Mouse (Mus musculus): Measurements from ENCODE around the gene Amer2.

Amer2 gene

DNA sequence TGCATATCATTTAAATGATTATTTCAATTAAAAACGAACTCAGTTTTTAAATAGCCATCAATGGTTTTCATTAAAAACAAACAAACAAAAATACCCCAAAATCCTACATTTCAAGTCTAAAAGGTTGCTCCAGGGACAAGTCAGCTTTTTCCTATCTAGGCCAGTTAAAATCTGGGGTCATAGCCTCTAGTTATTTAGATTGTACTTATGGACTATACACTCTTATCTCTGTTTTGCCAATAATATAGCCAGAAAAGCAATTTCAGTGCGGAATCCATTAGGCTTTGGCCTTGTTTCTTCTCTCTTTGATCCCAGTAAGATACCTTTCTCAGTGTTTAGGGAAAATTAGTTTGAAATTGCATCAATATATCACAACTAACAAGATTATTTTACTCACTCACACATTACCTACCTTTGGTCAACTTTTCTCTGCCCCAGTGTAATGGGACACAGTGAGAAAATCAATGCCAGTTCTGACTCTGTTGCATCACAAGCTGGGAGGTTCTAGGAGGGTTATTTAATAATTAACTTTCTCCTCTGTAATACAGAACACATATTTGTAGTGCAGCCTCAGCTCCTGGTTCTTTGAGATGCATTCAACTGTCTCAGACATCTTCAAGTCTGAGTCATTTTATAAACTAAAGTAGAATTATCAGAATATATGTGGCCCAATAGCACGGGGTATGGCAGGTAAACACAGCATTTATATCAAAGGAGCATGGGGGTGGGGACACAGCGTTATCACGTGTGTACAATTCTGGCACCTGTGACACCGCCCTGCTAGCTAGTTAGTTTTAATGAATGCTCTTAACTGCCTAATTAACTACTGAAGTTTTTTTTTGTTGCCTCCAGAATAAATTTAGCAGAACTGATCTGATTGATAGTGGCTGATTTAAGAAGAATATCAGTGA lies 13.8 kb downstream of the Amer2 start:
- DNase-seq (ENCODE audit: low spot score in 2 of 2), result no peak

DNA sequence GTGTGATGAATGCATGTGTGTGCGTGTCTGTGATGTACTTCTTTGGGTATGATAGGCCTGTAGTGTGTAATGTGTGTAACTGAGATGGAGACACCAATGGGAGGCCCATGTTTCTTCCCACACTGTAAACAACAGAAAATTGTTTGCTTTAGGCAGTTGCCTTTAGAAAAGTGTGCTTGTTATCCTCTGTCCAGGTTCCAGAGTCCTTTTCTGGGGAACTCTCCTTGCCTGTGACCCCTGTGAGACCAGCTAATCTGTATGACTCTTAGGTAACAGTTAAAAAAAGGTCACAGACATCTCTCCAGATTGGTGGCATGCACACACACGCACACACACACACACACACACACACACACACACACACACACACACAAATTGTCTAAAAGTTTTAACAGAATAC lies 15.3 kb downstream of the Amer2 start:
- DNase-seq (ENCODE audit: low spot score in 2 of 2), result no peak

DNA sequence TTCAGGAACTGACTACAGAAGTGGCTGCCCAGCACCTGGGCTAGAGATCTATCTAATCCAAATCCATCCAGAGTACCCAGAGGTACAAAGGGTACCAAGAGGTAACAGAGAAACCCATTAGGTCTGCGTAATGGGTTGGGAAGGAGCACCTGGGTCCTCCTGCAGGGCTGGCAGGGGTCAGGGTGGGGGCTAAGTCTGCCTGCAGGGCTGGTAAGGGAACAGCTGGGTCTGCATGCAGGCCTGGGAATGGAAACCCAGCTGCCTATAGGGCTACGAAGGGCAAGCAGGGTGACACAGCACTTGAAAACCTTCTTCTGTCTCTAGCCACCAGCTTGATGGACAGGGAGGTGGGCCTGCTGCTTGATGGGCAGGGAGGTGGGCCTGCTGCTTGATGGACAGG lies 19.1 kb downstream of the Amer2 start:
- DNase-seq (ENCODE audit: low spot score in 2 of 2), result no peak

DNA sequence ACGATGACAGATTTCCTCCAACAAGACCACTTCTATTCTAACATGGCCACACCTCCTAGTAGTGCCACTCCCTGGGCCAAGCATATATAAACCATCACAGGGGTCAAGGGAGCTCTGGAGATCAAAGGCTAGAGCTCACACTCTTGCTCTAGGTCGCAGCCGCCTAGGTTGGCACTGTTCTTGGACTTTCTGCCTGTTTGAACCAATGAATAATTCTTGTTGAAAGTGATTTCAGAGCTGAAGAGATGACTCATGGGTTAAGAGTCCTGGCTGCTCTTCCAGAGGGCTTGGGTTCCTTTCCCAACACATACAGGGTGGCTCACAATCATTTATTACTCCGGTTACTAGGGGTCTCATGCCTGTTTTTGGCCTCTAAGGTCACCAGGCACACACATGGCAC lies 24.3 kb downstream of the Amer2 start:
- DNase-seq (ENCODE audit: low spot score in 2 of 2), result no peak

DNA sequence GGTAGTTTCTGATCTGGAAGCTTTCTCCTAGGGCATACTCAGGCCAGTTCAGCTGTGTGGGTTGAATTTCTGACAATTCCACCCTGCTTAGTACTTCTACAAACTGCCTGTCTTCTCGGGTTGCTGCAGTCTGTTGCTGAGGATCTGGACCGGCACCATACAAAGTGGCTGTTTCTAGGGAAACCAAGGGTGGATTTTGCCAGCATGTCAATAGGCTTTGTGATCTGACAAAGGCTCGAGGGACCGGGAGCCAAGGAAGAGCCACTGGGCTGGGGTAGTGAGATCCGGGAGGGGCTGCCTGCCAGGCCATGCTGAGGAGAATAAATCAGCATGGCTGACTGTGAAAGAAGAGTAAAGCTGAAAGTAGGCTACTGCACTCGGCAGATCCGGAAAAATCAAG lies 25.8 kb downstream of the Amer2 start:
- peak in 1 of 2 experiments; percentile 26 for DNase-seq (ENCODE audit: low spot score in 2 of 2)

DNA sequence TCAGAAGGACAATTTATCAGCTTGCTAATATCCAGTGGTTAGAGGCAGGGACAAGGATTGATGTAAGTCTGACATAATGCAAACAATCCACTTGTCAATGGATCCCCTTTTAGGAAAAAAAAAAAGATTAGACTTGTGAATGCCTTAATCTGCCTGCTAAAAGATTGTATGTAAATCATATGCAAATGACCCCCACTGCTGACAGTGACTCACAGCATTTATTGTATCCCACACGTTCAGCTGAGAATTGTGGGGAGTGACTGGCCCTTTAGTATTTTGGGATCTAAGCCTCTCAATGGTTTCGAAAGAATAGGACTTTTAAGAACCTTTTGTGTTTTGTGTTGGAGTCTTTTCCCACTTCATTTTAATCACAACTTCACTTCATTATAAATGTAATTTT lies 30.2 kb downstream of the Amer2 start:
- DNase-seq (ENCODE audit: low spot score in 2 of 2), result no peak

DNA sequence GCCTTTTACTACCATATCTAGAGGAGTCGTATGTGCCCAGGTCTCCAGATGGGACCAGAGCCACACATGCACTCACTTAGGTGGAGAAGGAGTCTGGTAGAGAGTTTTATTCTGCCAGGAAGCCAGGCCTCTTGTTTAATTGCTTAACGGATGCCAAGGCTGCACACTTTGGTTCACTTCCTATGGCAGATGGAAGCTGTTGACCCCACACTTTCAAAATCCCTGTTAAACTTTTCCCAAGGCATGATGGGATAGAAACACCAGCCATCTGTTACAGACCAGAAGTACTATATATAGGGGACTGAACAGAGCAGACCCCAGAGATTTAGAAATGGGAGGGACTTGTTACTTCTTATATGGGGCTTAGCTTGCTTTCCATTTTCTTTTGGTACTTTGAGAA lies 32.8 kb downstream of the Amer2 start:
- DNase-seq (ENCODE audit: low spot score in 2 of 2), result no peak

DNA sequence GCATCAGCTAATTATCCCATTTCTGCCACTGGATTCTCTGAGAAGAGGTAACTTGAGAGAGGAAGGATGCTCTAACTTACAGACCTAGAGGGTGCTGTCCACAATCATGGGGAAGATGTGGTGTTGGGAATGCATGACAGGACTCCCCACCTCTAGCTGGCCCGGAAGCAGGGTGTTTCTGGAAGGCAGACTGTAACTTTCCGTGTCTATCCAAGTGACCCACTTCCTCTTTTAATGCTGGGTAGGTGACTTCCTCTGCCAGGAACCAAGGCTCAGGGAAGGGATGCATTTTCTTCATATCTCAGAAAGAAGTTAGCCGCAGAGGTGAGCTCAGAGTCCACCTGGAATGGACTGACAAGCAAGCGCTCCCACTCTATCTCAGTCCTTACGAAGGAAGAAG lies 33.5 kb downstream of the Amer2 start:
- no peak for DNase-seq (ENCODE audit: low spot score in 2 of 2)

DNA sequence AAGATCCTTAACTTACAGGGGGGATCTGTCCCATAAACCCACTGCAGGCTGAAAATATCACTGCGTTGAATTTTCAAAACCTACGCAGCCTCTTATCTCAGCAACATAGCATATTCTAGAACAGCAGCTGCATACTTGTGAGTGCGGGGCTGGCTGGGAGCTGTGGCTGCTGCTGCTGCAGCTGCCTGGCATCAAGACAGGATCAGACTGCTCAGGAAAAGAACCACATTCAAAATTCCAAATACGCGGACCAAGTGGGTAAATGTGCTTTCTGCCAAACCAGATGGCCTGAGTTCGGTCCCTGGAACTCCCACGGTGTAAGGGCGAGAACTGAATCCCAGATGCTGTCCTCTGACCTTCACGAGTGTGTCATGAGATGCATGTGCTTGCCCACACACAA lies 34.3 kb downstream of the Amer2 start:
- DNase-seq (ENCODE audit: low spot score in 2 of 2), result no peak

DNA sequence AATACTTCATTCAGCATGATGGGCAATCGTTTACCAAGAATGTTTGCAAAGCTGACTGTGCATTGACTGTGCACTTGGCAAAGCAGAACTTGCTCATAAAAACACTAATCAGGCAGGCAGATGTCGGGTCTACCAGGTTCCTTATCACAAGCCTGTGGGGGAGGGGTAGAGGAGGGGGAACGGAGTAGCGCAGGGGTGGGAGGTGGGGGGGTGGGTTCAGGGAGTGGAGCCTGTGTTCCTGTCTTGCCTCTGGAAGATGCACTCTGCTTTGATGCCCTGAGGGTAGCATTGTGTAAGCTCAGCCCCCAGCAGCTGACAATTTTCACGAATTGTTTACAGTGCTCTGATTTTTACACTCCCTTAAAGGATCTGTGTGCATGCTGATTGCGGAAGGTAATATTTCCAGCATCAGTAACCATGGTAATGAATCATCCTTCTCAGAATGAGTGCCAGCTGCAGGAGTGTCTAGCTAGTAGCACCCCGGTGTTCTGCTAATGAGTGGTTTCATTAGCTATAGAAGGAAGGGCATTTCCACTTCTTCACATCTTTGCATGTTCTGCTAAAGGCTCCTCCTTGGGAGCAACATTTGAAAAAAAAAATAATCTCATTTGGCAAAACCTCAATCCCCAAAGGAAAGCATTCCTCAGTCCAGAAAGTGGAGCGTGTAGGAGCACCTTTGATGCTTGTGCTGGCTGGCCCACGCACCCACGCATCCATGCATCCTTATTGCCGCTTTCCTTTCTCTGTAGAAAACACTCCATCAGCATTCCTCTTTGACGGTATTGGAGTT lies 36.8 kb downstream of the Amer2 start:
- DNase-seq (ENCODE audit: low spot score in 2 of 2), result peak; percentile 33 to 49

DNA sequence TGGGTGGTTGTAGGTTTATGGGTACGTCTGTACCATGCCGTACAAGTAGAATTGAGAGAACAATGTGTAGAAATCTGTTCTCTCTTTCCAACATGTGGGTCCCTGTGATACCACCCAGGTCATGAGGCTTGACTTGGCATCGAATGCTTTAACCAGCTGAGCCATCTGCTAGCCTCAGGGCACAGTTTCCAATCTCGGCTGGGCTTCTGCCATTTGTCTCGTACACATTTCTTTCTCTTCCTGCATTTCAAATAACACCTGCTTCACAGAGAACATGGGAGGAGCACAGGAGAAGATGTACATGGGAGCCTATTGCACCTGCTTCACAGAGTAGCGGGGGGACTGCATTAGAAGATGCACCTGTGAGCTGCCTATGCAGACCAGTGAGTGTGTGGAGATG lies 38.2 kb downstream of the Amer2 start:
- DNase-seq (ENCODE audit: low spot score in 2 of 2), result no peak

DNA sequence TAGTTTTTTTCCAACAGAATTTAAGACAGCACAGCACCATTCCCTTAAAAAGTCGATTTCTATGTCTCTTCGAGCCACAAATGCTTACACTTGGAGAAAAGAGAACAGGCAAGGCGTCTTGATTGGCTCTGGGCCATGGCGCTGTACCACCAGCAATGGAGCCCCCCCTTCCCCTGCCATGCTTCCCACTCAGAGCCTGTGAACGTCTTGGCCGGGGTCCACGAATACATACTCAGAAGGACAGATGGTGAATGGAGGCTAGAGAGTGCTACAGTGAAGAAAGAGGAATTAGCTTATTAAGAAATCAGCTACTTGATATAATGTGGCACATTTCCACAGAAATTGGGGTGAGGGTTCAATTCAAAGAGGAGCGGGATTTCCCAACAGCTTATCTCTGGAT lies 41.6 kb downstream of the Amer2 start:
- peak; percentile 84 to 85 for DNase-seq (ENCODE audit: low spot score in 2 of 2)

DNA sequence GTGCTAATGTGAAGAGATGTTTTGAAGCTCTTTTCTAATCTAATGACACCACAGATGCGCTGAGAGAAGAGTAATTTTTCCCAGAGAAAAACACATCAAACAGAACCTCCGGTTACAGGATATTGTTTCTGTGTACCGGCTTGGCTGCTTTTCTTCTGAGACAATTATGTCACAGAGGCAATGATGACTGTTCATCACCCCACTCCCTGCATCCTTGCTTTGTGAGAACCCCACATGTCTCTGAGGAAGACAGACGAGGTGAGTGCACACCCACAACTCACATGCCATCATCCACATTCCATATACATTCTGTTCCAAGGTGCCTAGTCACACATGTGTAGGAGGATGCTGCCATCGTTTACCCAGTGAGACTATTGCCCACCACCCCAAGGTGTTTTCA lies 44.9 kb downstream of the Amer2 start:
- peak in 1 of 2 experiments; percentile 26 for DNase-seq (ENCODE audit: low spot score in 2 of 2)

DNA sequence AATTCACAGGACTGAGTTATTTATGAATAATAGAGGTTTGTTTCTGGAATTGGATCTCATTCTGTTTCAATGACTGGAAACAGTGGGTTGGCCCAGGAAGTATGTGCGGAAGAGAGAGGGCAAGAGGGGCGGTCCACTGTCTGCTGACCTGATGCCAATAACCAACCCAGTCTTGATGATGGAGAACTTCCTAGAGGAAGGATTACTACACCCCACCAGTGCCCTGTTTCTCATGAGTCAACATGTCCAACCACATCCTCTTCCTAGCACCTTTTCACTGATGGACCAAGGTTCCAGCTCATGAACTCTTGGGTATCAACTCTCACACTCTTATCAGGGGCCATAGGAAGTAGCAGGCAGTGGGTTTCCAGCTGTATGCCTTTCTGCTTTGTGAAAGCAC lies 49.9 kb downstream of the Amer2 start:
- DNase-seq (ENCODE audit: low spot score in 2 of 2), result no peak

DNA sequence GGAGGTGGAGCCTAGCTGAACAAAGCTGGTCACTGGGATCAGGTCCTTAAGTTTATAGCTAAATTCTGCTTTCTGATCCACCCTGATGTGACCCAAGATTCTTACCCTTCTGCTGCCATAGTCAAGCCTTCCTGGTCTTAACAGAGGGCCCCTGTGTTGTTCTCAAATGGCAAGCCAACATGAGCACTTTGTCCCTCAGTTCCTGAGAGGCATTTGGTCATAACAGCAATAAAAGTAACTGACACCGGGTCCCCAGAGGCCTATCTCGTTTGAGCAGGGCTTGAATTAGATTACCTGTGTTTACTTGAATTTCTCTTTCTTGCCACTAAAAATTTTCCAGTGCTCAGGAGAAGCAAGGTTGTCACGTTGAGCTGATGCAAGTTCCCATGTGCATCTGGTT lies 51.1 kb downstream of the Amer2 start:
- DNase-seq (ENCODE audit: low spot score in 2 of 2), result no peak

DNA sequence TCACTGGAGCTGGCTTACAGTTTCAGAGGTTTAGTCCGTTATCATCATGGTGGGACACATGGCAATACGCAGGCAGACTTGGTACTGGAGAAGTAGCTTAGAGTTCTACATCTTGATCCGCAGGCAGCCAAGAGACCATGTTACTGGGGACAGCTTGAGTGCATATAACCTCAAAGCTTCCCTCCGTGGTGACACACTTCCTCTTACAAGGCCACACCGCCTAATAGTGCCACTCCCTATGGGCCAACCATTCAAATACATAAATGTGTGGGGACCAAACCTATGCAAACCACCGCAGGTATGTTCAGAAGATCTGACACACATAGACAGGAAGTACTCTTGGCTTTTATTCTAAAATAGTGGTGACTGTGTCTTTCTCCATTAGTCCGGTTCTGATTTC lies 52.5 kb downstream of the Amer2 start:
- no peak for DNase-seq (ENCODE audit: low spot score in 2 of 2)

DNA sequence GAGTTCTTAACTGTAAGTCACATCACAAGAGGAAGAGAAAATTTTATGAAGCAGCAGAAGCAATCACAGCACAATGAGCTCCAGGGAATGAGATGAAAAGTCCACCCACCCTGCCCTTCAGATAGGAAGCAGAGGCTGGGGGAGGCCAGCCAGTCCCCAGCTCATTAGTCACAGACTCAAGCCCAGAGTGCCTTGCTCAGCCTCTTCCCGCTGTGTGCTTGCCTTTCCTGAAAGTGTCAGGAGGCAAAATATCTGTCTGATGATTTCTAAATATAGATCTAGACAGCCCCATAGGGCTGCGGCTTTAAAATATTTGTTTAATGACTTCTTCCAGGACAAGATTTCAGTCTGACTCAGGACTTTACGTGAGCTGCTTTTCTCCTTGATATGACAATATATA lies 54.8 kb downstream of the Amer2 start:
- no peak for DNase-seq (ENCODE audit: low spot score in 2 of 2)

DNA sequence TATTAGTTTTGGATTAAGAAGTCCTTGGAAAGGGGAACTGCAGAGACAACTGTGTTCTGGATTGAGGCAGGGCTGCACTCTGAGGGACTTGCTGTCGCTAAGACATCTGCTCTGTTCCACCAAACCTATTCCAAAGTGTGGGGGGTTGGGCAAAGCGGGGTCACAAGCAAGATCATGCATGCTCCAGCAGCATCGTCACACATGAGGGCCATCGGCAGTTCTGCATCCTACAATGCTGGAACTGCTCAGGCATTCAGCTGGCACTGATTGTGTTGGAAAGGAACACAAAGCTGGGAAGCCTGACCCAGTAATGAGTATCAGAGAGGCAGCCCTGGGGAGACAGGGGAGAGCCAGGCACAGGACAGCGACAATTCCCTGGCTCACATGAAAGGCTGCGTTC lies 56.5 kb downstream of the Amer2 start:
- no peak for DNase-seq (ENCODE audit: low spot score in 2 of 2)

DNA sequence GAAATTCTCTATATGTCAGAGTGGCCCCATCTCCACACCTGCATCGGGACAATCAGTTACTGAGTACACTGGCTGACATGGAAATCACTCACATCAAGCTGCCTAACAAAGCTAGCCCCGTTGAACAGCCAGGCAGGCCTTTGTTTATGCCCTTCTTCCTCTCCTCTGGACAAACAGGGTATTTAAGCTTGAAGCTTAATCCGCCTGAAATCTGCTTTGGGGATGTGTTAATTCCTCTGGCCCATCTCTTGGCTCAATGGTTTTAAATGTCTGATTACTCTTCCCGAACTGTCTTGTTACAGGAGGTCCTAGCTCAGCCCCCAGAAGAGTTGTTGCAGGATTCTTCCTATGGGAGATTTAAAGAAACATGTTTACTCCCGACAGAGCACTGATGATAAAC lies 58.5 kb downstream of the Amer2 start:
- DNase-seq (ENCODE audit: low spot score in 2 of 2), result no peak

DNA sequence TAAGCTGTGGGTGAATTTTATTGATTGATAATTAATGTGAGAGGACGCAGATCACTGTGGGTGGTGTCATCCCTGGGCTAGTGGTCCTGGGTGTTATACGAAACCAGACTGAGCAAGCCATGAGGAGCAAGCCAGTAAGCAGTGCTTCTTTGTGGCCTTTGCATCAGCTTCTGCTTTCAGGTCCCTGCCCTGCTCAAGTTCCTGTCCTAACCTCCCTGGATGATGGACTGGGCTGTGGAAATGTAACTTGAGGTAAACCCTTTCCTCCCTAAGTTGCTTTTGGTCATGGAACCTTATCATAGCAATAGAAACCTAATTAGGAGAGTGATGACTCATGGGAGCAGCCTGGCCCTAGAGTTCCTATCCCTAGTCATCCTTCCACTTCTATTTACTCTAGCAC lies 59.1 kb downstream of the Amer2 start:
- no peak for DNase-seq (ENCODE audit: low spot score in 2 of 2)

DNA sequence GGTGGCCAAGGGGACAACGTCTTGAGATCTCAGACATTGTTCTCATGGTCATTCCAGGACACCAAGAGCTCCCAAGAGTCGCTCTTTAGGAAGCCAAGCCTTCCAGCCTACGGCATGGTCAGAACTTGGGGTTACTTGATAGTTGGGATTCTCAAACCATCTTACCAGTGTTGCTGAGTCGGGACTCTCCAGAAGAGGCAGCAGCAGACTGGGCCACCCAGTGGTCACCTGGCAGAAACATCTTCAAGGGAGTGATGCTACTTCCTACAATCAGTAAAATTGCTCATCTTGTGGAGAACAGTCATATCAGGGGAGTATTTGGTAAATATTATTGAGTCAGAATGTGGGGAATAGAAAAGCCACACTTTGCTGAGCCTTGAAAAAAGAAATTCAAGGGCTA lies 62.5 kb downstream of the Amer2 start:
- DNase-seq (ENCODE audit: low spot score in 2 of 2), result no peak

DNA sequence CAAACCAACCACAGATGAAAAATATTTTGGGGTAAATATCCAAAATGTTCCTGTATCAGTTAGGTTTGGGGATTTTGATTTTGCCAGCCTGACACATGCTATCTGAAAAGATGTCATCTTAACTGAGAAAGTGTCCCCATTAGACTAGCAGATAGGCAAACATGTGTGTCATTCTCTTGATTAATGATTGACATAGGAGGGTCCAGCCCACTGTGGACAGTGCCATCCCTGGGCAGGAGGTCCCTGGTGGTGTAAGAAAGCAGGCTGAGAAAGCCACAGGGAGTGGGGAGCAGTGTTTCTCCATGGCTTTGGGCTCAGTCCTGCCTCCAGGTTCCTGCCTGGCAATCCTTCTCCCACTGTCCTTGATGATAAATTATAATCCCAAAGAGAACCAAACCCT lies 63.3 kb downstream of the Amer2 start:
- no peak for DNase-seq (ENCODE audit: low spot score in 2 of 2)

Data from right cerebral cortex, postnatal 36 days (tissue).